Mouse (Mus musculus): ENCODE measurements around the gene Bbs2.

DNA sequence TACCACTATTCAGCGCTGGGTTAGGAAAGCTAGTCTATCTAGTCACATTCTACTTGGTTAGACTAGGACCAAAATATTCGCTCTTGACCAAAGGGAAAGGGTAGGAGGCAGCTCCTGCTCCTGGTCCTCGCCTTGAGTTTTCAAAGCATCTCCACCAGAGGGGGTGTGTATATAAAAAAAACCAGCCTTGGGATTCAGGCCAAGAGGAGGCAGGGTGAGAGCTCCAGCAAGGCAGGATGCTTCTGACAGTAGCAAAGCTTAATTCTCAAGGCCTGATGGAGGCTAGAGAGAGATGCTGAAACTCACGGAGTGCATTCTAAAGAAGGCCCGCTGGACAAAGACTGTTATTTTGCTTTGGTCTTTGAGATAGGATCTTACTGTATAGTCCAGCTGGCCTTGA, 5.4 kb upstream of the Bbs2 start:
- TF ChIP-seq CTCF (conservative IDR thresholded peaks at IDR 0.05; ENCODE audit: insufficient read depth, insufficient read length, low read depth, low read length) (no peak), POLR2A (IDR thresholded peaks at IDR 0.05; ENCODE audit: low read depth, low read length) (no peak)
